Mouse (Mus musculus) limb, embryonic 10.5 days (tissue): ENCODE measurements at regions not wholly inside any gene's neighbourhood (a gene's known extent, or its start where the extent isn't known, plus 50 kb on each side); places are given as distances from the start of the nearest gene placed in this dataset.

Source experiments
- DNase-seq: peaks from one replicate; pipeline ENCODE4 v3.0.0-alpha.2; 2017; ENCODE audit warnings: low spot score
- H3K27ac ChIP-seq: fragments of 300-500 bp; sonication (generic); 2 replicates; pipeline ENCODE4 v1.5.1; 2016; ENCODE audit warnings: mild to moderate bottlenecking
- H3K27me3 ChIP-seq: fragments of 300-500 bp; sonication (generic); 2 replicates; pipeline ENCODE4 v1.6.1; 2016; ENCODE audit warnings: low read depth, mild to moderate bottlenecking; ENCODE audit not compliant: poor library complexity, severe bottlenecking
- H3K36me3 ChIP-seq: fragments of 300-500 bp; sonication (generic); 2 replicates; pipeline ENCODE4 v1.6.1; 2016; ENCODE audit warnings: mild to moderate bottlenecking, moderate library complexity
- H3K4me1 ChIP-seq: fragments of 300-500 bp; sonication (generic); 2 replicates; pipeline ENCODE4 v1.6.1; 2016
- H3K4me3 ChIP-seq: fragments of 300-500 bp; sonication (generic); 2 replicates; pipeline ENCODE4 v1.5.1; 2016; ENCODE audit warnings: mild to moderate bottlenecking, moderate library complexity
- H3K9me3 ChIP-seq: fragments of 300-500 bp; sonication (generic); replicated peaks from 2 replicates; pipeline ENCODE4 v1.6.1; 2016; ENCODE audit warnings: mild to moderate bottlenecking
- WGBS: fragments of 180-500 bp; shearing (Covaris S2); methylation state at CpG from one replicate; pipeline ENCODE4 v1.1.7; 2016; 5-methylcytosine and 5-hydroxymethylcytosine counted together

DNA sequence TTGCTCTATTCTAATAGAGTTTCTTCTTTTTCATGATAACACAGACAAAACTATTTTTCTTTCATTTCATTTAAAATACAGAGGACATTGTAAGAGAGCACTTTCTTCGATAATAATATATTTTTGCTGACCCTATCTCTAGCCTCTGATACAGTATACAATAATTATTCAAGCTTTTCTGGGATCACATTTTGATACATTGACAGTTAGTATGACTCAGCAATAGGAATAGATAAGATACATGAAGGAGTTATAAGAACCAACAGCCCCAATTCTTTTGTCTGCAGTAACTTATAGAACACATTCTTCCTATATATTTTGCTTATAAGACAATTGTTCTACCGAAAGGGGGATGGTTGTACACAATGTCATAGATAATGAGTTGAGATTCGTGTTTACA lies 665.3 kb downstream of the Serpinb8 start:
- Histone ChIP-seq H3K27me3 (no peaks in the 10 kb centered on the region), H3K36me3 (no peaks in the 10 kb centered on the region), H3K9me3 (no peaks in the 10 kb centered on the region), H3K4me1 (no peaks in the 10 kb centered on the region), H3K27ac (no peak overlapping the region), H3K4me3 (no peak overlapping the region)
- no peak for DNase-seq
- 88% methylated on average over 3 of the region's 3 CpGs for WGBS

DNA sequence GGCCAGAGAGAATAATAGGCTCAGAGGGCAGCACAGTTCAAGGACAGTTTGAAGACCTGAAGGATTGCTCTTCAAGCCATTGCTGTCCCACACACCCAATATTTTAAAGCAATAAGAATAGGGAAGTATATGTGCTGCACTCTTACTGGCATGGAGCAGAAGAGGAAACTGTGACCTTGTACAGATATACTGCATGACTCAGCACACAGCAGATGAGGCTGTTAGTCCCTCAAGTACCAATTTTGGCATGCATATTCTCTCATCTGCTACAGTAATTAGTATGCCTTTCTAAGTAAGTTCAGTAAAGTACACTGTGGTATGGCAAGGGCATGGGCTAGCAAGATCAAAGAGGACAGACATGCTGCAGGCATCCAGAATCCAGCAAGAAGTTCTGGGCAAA lies 669.5 kb downstream of the Serpinb8 start:
- H3K27ac ChIP-seq, result no peak overlapping the region
- H3K9me3 ChIP-seq, result no peaks in the 10 kb centered on the region
- no peaks in the 10 kb centered on the region for H3K4me1 ChIP-seq
- H3K4me3 ChIP-seq, result no peak overlapping the region
- no peaks in the 10 kb centered on the region for H3K27me3 ChIP-seq
- no peak for DNase-seq
- no peaks in the 10 kb centered on the region for H3K36me3 ChIP-seq

DNA sequence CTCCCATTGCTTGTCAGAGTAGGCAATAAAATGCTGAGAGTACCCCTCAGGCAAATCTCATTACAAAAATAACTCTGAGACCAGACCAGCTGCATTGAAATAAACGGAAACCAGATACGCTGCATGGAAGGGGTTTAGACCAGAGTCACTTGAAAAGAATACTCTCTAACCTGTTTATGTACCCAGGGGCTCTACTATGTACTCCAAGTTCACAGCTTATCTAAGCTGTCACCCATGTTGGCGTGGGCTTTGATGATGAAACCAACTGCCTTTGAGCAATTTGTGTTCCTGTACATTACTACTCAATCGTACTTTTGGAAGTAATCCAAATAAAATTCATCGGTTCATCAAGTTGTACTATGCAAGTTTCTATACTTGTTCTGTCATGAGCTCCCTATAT lies 692.3 kb downstream of the Serpinb8 start:
- Histone ChIP-seq H3K27ac (no peak overlapping the region), H3K36me3 (no peaks in the 10 kb centered on the region), H3K9me3 (no peaks in the 10 kb centered on the region), H3K27me3 (no peaks in the 10 kb centered on the region), H3K4me3 (no peak overlapping the region), H3K4me1 (peaks cover 7% of the 10 kb centered on the region; the same call in 1 of the 2 replicates)
- no peak for DNase-seq
- WGBS, result 79% methylated on average over 5 of the region's 5 CpGs

DNA sequence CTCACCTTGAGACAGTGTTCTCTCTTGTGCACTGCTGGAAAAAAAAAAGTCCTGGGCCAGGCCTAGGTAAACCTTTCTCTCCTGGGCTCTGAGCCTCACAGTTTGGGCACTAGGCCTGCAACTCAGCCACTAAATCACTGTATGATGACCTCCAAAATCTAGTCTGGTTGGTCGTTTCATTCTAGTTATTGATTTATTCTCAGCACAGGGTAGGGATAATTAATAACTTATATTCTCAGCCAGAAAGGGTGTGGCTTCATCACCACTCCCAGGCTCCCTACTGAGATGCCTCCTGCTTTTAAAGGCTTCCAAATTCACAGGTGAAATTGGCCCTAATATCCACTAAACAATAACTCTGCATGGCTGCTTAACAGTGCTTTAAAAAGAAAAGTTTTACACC lies 696.8 kb downstream of the Serpinb8 start:
- H3K4me1 ChIP-seq, result peaks cover 4% of the 10 kb centered on the region; the same call in 1 of the 2 replicates
- no peak overlapping the region for H3K4me3 ChIP-seq
- H3K36me3 ChIP-seq, result no peaks in the 10 kb centered on the region
- H3K27ac ChIP-seq, result no peak overlapping the region
- H3K27me3 ChIP-seq, result no peaks in the 10 kb centered on the region
- H3K9me3 ChIP-seq, result no peaks in the 10 kb centered on the region
- 71% methylated on average over 1 of the region's 1 CpGs for WGBS
- DNase-seq, result no peak
